Mouse (Mus musculus) gonadal fat pad, adult 2 months (tissue): ENCODE measurements at regions not wholly inside any gene's neighbourhood (a gene's known extent, or its start where the extent isn't known, plus 50 kb on each side); places are given as distances from the start of the nearest gene placed in this dataset.

Source experiments
- DNase-seq: peaks from one replicate; pipeline ENCODE4 v3.0.0-alpha.2; 2012; ENCODE audit warnings: low read depth

DNA sequence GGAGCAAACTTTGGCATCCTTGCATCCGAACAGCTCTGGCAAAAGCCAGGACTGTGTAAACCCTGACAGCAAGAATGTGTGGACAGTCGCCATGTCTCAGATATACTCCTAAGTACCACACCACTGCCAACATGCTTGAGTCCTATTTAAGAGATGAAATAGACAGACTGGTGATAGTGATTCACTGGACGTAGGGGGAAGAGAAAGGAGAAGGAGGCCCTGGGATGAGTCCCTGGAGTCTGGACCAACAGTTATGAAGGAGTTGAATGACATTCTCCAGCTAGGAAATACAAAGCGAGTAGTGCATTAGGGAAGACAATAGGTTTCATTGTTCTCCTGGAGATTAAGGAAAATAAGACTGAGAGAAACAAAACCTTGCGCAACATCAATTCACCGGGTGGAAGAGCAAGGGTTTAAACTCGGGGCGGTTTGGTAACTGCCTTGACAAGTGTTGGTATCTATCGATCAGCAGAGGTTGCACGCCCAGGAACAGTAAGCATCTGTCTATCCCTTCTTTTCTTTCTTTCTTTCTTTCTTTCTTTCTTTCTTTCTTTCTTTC is 54.3 kb upstream of the Nrbf2 start:
- DNase-seq = peak; percentile 98

DNA sequence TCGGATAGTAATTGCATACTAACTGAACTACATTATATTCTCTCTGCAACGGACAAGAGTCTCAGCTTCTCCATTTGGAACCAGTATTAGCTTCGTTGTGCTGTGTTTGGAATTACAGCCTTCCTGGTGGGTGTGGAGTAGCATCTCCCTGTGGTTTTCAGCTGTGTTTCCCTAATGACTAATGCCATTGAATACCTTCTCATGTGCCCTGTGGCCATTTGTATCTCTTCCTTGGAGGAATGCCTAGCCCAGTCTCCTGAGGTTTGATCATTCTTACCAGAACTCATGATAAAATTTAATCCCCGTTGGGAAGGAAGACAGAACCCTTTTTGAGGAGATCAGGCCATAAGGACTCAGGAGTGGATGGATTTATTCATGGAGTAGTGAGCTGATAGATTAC is 59.6 kb upstream of the Nrbf2 start:
- DNase-seq = no peak

- DNase-seq = no peak
These were observed 65.9 kb upstream of the Nrbf2 start for GRCm38 (mm10) chr10:67350956-67351355.

DNA sequence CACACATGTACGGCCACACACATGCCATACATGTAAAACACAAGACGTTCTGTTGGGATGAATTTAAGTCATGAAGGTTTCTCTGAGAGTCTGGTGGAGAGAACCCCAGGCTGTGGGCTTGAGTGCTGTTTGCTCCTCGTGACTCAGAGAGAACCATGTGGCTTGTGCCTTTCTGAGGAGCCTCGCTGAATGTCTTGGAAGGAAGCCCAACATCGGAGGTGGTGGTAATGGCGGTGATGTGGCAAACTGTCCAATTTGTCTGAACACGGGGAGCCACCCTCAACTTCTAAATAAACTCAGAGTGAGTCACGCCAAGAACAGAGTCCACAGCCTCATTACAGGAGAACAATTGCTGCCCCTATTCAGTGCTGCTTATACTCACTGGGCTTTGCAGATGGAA is 75.7 kb upstream of the Nrbf2 start:
- DNase-seq = no peak

DNA sequence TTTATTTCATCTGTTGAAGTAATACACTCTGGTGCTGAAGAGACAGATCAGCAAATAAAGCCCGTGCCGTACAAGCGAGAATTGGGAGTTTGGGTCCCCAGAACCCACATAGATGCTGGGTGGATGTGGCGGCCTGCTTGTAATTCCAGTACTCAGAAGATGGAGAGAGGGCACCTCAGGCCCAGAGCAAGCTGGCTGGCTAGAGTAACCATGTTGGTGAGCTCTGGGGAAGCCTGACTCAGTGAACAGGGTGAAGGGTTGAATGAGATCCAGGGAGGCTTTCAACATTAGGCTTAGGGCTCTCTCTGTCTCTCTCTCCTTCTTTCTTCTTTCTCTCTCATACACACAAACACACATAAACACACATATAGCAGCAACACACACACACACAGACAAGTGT is 76.2 kb upstream of the Nrbf2 start:
- DNase-seq = no peak

DNA sequence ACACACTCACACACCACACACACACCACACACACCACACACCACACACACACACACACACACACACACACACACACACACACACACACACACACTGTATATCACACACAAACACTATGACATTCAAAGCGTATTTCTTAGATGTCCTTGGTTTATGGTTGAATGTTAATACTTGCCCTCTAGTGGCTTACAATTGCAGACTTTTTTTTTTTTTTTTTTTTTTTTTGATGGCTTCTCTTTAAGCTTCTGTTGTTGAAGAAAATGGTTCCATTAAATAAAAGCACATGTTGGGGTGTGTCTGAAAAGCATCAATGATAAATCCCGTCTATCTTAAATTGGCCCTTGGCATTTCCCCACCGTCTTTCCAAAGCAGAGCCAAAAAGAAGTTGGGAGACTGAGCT is 79.5 kb upstream of the Nrbf2 start:
- no peak for DNase-seq

DNA sequence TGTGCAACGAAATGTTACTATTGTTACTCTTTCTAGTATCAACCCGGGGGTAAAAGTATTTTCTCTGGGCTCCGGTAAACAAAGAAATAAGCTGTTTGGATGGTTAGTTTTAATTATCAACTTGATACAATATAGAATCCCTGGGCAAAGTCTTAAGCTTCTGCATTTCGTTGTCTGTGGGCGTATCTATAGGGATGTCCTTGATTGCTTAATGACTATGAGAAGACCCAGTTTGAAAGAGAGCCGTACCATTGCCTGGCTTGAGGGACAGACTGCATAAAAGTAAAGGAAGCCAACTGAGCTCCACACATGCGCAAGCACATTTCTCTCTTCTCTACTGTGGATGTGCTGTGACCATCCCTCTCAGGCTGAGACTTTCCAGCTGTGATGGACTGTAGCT is 80.1 kb upstream of the Nrbf2 start:
- no peak for DNase-seq

GRCm38 (mm10) chr10:67372569-67373161 is 87.6 kb upstream of the Nrbf2 start:
- no peak for DNase-seq

GRCm38 (mm10) chr10:67376638-67377037 is 91.5 kb upstream of the Nrbf2 start:
- DNase-seq = no peak

DNA sequence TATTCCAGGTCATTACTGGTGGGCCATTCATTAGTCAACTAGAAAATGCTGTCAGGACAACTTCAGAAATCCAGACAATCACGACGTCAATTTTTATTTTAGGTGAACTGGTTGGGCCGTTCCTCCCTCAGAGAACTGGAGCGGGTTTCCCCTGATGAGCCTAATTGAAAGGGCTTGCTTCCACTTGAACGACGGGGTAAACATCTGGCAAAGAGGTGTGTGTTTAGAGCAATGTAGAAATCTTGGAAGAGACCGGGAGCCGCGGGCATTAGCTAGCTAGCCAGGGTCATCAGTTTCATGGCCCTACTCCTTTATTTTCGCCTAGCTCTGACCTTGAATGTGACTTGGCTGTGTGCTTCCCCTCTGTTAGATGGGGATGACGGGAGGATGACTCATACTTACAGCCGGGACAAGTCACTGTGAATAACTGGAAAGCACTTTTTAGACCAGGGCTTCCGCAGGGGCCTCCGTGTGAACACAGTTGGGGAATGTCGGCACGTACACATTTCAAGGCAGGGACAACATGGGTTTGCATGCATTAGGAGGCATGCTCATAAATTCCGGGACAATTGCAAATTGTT is 92.6 kb upstream of the Nrbf2 start:
- DNase-seq = no peak

DNA sequence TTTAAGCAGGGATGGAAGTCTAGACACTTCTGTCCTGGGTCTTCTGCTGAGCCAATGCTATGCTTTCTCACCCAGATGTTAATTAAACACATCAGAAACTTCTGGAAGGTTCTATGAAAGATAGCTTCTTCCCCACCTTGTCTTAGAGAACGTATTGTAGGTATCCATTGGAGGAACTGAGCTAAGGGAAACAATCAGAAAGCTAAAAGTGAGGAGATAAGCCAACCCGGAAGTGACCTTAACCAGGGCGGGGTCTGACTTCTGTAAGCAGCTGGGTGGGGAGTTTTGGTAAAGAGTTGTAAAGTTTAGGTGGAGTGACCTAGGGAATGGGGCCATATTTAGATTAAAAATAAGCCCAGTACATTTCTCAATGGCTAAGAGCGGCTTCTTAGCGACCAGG is 95.1 kb upstream of the Nrbf2 start:
- no peak for DNase-seq

DNA sequence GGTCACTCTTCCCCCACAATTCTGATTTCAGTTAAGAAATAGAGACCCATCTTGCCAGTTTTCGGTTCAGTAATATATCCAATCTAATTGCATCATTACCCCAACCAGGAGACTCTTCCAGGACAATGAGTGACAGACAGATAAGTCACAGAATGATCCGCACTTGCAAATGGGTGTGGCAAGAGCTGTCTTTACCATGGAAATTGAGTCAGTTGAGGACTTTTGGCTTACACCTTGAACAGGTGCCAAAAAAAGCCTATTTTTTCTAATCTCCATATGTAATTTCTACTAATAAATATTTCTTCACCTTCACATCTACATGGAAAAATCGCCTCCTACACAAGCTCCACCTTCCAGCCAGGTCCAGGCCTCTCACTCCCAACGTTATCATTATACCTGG is 98.2 kb upstream of the Nrbf2 start:
- DNase-seq = no peak

GRCm38 (mm10) chr10:67383802-67384567 is 98.9 kb upstream of the Nrbf2 start:
- no peak for DNase-seq

DNA sequence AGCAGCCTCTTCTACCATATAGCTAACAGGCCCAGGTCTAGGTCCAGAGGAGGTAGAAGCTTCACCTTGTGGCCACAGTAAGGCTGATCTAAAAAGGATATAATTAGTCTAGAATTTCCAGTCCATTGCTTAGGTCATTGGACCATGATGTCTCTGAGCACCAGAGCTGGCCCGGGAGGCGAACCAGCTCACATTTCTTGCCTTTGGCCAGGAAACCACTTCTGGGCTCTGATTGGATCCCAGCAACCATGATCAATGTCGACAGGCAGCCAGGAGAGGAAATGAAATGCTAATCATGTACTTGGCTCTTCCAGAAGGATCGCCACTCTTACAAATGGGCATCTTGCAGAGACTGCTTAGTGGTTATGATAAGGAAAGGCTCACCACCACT is 99.5 kb upstream of the Nrbf2 start:
- DNase-seq = no peak

DNA sequence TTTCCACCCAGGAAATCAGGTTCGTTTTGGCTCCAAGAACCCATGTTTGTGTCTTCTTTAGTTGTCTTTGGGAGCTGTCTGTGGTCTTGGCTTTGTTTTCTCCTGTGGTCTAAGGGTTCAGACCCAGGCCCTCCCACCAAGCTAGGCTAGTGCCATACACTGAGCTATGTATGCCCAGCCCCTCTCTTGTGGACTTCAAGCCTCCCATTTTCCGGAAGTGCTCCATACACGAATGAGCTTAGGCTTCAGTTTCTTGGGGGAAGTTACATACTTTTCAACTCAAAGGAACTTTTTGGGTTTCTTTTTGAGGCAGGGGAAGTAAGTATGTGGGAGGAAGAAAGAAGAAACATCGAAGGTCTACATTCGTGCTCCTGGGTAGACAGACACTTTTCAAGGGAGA is 100.9 kb upstream of the Nrbf2 start:
- no peak for DNase-seq

GRCm38 (mm10) chr10:67388755-67389154 is 103.7 kb upstream of the Nrbf2 start:
- DNase-seq = no peak

DNA sequence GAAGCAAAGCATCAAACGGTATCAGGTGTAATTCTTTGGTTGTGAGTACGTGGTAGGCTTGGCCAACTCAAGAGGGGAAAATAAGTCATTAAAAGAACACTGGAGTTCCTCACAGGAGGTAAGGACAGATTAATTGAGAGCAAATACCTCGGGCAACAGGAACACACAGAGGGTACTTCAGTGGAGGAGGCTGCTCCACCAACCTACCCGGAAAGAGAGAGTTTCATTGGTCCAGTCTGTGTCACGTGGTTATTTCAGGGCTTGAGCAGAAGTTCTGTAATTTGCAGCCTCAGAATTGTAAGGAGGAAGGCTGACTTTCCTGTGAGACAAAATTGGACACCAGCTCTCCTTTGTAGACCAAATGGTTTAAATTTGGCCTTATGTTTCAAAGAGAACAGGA is 115.3 kb upstream of the Nrbf2 start:
- no peak for DNase-seq

GRCm38 (mm10) chr10:67401409-67401808 is 116.3 kb upstream of the Nrbf2 start:
- DNase-seq = no peak

DNA sequence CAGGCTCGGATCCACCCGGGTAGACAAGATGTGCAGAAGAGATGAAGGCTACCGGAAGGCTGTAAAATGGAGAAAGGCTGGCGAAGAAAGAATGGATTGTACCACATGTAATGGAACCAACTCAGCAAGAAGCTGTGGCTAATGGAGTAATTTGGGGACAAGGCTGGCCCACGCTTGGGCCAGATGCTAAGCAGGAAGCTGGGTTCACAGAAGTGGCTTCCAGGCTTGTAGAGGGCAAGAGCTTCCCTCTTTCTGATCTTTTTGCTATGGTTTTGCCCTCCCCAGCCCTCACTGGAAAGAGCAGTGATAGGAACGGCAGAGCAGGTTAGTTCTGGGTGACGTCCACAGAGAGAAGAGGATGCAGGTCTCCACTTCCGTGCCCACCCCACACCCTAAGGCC is 117.7 kb upstream of the Egr2 start:
- DNase-seq = no peak

DNA sequence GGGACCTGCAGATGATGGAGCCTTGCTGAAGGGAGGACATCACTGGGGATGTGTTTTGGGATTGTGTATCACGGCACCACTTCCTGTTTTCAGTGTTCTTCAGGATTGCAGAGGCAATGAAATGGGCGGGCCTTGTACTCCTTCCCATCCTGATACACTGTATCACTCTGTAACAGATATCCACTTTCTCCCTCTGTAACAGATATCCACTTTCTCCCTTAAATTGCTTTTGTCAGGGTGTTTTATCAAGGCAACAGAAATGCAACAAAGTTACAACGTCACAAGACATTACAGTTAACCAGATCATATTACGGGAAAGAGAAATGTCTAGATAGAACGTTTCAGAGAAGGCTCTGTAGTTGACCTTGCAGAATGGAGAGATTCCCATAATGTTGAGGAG is 114.5 kb upstream of the Egr2 start:
- no peak for DNase-seq

DNA sequence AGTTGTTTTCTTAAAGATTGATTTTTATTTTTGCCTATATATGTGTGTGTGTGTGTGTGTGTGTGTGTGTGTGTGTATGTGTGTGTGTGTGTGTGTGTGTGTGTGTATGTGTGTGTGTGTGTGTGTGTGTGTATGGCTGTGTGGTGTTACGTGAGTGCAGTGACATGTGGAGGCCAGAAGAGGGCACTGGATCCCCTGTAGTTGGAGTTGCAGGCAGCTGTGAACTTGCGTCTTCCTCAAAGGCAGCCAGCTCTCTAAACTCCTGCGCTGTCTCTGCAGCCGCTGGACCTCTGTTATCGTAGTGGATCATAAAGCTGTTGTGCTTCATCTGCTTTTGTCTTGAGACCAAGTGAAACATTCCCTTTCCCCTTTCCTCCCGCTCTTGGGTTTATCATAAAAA is 109.9 kb upstream of the Egr2 start:
- DNase-seq = no peak

GRCm38 (mm10) chr10:67427220-67427619 is 108.1 kb upstream of the Egr2 start:
- no peak for DNase-seq

DNA sequence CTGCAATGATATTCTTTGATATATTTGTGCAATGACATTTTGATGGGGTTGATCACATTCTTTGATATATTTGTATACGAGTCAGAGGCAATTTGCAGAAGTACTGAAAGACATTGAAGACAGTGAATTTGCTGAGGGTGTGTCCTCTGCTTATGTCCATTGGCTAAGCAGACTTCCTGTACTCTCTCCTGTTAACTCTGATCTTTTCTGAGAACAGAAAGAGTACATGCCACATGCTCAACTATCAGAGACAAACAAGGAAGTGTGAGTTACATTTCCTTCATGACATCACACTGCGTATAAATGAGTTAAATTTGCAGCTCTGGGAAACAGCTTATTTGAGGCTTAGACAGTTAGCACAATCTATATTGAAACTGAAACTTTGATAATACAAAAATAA is 104.5 kb upstream of the Egr2 start:
- no peak for DNase-seq
